Mouse (Mus musculus) lung, postnatal 10 days (tissue): ENCODE measurements around the gene Ndufaf8.

ENCODE experiments used
- DNase-seq: peaks from one replicate; pipeline ENCODE4 v3.0.0; 2021

Ndufaf8 gene

GRCm38 (mm10) chr11:120136796-120137624 lies 38.3 kb downstream of the Ndufaf8 start:
- peak; percentile 19 for DNase-seq

GRCm38 (mm10) chr11:120137625-120138004 lies 38.9 kb downstream of the Ndufaf8 start:
- peak; percentile 29 for DNase-seq

GRCm38 (mm10) chr11:120139309-120139731 lies 40.6 kb downstream of the Ndufaf8 start:
- DNase-seq: no peak

- DNase-seq: peak; percentile 43
Observed at GRCm38 (mm10) chr11:120140255-120140654, 41.5 kb downstream of the Ndufaf8 start.

GRCm38 (mm10) chr11:120142601-120143051 lies 43.9 kb downstream of the Ndufaf8 start:
- DNase-seq: peak; percentile 86

GRCm38 (mm10) chr11:120143708-120144497 lies 45.2 kb downstream of the Ndufaf8 start:
- DNase-seq: no peak

GRCm38 (mm10) chr11:120148201-120148855 lies 49.6 kb downstream of the Ndufaf8 start:
- DNase-seq: no peak

GRCm38 (mm10) chr11:120149510-120150200 lies 50.9 kb downstream of the Ndufaf8 start:
- no peak for DNase-seq
